Mouse (Mus musculus): ENCODE measurements around the gene Gm13290. TPM values are rescaled to one million over a fixed set of nuclear protein-coding genes. Genes with fewer than 3 reads are reported as not detected.

Gm13290 gene
- polyA plus RNA-seq, 1 experiment from 2014 or later, result not detected

Other genes with a start within 250 kb of the Gm13290 start
- gene Ifna15, start 215.6 kb upstream of the Gm13290 start, polyA plus RNA-seq (2015; fragmentation: Nextera tagmentation; extraction: Ambion mirVana), result not detected in 2 replicates
- gene Ifna14, start 202.0 kb upstream of the Gm13290 start, polyA plus RNA-seq (2015; fragmentation: Nextera tagmentation; extraction: Ambion mirVana), result not detected in 2 replicates
- gene Ifna9, start 181.4 kb upstream of the Gm13290 start, polyA plus RNA-seq (2015; fragmentation: Nextera tagmentation; extraction: Ambion mirVana), result not detected in 2 replicates
- gene Ifna12, start 170.5 kb upstream of the Gm13290 start, polyA plus RNA-seq (2015; fragmentation: Nextera tagmentation; extraction: Ambion mirVana), result not detected in 2 replicates
- gene C87499, start 139.4 kb upstream of the Gm13290 start, polyA plus RNA-seq (2015; fragmentation: Nextera tagmentation; extraction: Ambion mirVana), result not detected in 2 replicates
- not detected in 2 replicates for gene Ifna13, start 129.4 kb upstream of the Gm13290 start, polyA plus RNA-seq (2015; fragmentation: Nextera tagmentation; extraction: Ambion mirVana)
- not detected in 2 replicates for gene Ifna16, start 96.9 kb upstream of the Gm13290 start, polyA plus RNA-seq (2015; fragmentation: Nextera tagmentation; extraction: Ambion mirVana)
- not detected in 2 replicates for gene Ifna2, start 89.9 kb upstream of the Gm13290 start, polyA plus RNA-seq (2015; fragmentation: Nextera tagmentation; extraction: Ambion mirVana)
- not detected in 2 replicates for gene Ifnab, start 82.5 kb upstream of the Gm13290 start, polyA plus RNA-seq (2015; fragmentation: Nextera tagmentation; extraction: Ambion mirVana)
- 1.2 and 1.6 TPM in 2 replicates for gene Gm26566, start 52.0 kb upstream of the Gm13290 start, polyA plus RNA-seq (2015; fragmentation: Nextera tagmentation; extraction: Ambion mirVana)
- gene Klhl9, start 51.4 kb upstream of the Gm13290 start, polyA plus RNA-seq (2015; fragmentation: Nextera tagmentation; extraction: Ambion mirVana), result 112 and 117 TPM in 2 replicates
- not detected in 2 replicates for gene Gm13271, start 19.0 kb upstream of the Gm13290 start, polyA plus RNA-seq (2015; fragmentation: Nextera tagmentation; extraction: Ambion mirVana)
- gene Gm13283, start 13.7 kb upstream of the Gm13290 start, polyA plus RNA-seq (2015; fragmentation: Nextera tagmentation; extraction: Ambion mirVana), result not detected in 2 replicates
- gene Gm13289, start 3.1 kb downstream of the Gm13290 start, polyA plus RNA-seq (2015; fragmentation: Nextera tagmentation; extraction: Ambion mirVana), result not detected in 2 replicates
- not detected in 2 replicates for gene Gm13272, start 6.0 kb downstream of the Gm13290 start, polyA plus RNA-seq (2015; fragmentation: Nextera tagmentation; extraction: Ambion mirVana)
- gene Ifnz, start 8.3 kb downstream of the Gm13290 start, polyA plus RNA-seq (2015; fragmentation: Nextera tagmentation; extraction: Ambion mirVana), result 0.14 and 0.17 TPM in 2 replicates
- not detected in 2 replicates for gene Gm13276, start 11.9 kb downstream of the Gm13290 start, polyA plus RNA-seq (2015; fragmentation: Nextera tagmentation; extraction: Ambion mirVana)
- not detected in 2 replicates for gene Gm13277, start 14.8 kb downstream of the Gm13290 start, polyA plus RNA-seq (2015; fragmentation: Nextera tagmentation; extraction: Ambion mirVana)
- gene Gm13278, start 17.7 kb downstream of the Gm13290 start, polyA plus RNA-seq (2015; fragmentation: Nextera tagmentation; extraction: Ambion mirVana), result not detected in 2 replicates
- gene Gm13275, start 20.7 kb downstream of the Gm13290 start, polyA plus RNA-seq (2015; fragmentation: Nextera tagmentation; extraction: Ambion mirVana), result not detected in 2 replicates
- not detected in 2 replicates for gene Gm13279, start 23.6 kb downstream of the Gm13290 start, polyA plus RNA-seq (2015; fragmentation: Nextera tagmentation; extraction: Ambion mirVana)
- gene Gm13285, start 25.8 kb downstream of the Gm13290 start, polyA plus RNA-seq (2015; fragmentation: Nextera tagmentation; extraction: Ambion mirVana), result not detected in 2 replicates
- not detected in 2 replicates for gene Gm13287, start 29.4 kb downstream of the Gm13290 start, polyA plus RNA-seq (2015; fragmentation: Nextera tagmentation; extraction: Ambion mirVana)
- gene Gm13288, start 31.7 kb downstream of the Gm13290 start, polyA plus RNA-seq (2015; fragmentation: Nextera tagmentation; extraction: Ambion mirVana), result not detected in 2 replicates
- gene Ifna7, start 42.4 kb downstream of the Gm13290 start, polyA plus RNA-seq (2015; fragmentation: Nextera tagmentation; extraction: Ambion mirVana), result not detected in 2 replicates
- not detected in 2 replicates for gene Ifna11, start 46.1 kb downstream of the Gm13290 start, polyA plus RNA-seq (2015; fragmentation: Nextera tagmentation; extraction: Ambion mirVana)
- gene Ifna6, start 53.6 kb downstream of the Gm13290 start, polyA plus RNA-seq (2015; fragmentation: Nextera tagmentation; extraction: Ambion mirVana), result not detected in 2 replicates
- not detected in 2 replicates for gene Ifna5, start 61.7 kb downstream of the Gm13290 start, polyA plus RNA-seq (2015; fragmentation: Nextera tagmentation; extraction: Ambion mirVana)
- not detected in 2 replicates for gene Ifna4, start 68.0 kb downstream of the Gm13290 start, polyA plus RNA-seq (2015; fragmentation: Nextera tagmentation; extraction: Ambion mirVana)
- not detected in 2 replicates for gene Ifna1, start 76.3 kb downstream of the Gm13290 start, polyA plus RNA-seq (2015; fragmentation: Nextera tagmentation; extraction: Ambion mirVana)
- gene Ifne, start 106.4 kb downstream of the Gm13290 start, polyA plus RNA-seq (2015; fragmentation: Nextera tagmentation; extraction: Ambion mirVana), result not detected in 2 replicates

Measured in midbrain, embryonic 15.5 days (tissue).